8 mouse cellular contexts compared by ENCODE assay signal in the genomic region with DNA sequence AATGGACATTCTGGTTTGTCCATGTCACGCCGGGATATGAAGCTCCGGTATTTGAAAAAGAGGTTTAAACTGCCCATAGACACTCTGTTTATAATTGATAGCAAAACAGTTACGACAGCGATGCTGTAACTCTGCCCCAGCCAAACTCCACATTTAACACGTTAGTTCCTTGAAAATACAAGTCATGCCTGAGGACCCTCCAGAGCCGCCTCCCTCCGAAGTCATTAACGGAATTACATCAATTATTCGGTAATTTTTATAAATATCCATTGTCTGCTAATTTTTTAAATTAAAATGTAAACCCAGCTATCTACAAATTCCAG. TPM values are rescaled to one million over a fixed set of nuclear protein-coding genes. Genes with fewer than 3 reads are reported as not detected.
DNase-seq lines count a peak whose midpoint lies in the region; ATAC-seq and TF ChIP-seq lines count a peak whose summit lies in the region.

No protein-coding gene starts in this region.

- no peak; the same call in 1 of the 2 replicates for ATAC-seq in forebrain, embryonic 14.5 days
- ATAC-seq in megakaryocyte progenitor cell, adult 5-6 weeks (replicated peaks; ENCODE audit: poor library complexity) = peak; percentile 18; the same call in 1 of the 2 replicates

- H3K9me3 ChIP-seq in forebrain, embryonic 14.5 days (replicated peaks; ENCODE audit: control insufficient read depth, low read length) = no peaks in the 10 kb centered on the region

- H3K4me1 ChIP-seq in forebrain, embryonic 14.5 days (ENCODE audit: control insufficient read depth, insufficient read depth, low read length) = peaks cover 12% of the 10 kb centered on the region
- peaks cover 21% of the 10 kb centered on the region for H3K4me1 ChIP-seq in kidney, adult 2 months (ENCODE audit: control insufficient read depth, insufficient read depth, low read length)

- H3K27me3 ChIP-seq in forebrain, embryonic 14.5 days (replicated peaks; ENCODE audit: control insufficient read depth, insufficient read depth, low read length) = no peaks in the 10 kb centered on the region
- H3K27me3 ChIP-seq in kidney, adult 2 months (replicated peaks; ENCODE audit: control insufficient read depth, insufficient read depth, low read length) = no peaks in the 10 kb centered on the region

- peak overlapping the region; percentile 23; the same call in 1 of the 2 replicates for H3K27ac ChIP-seq in forebrain, embryonic 14.5 days (ENCODE audit: low read depth, low read length)
- H3K27ac ChIP-seq in kidney, adult 2 months (ENCODE audit: insufficient read depth, low read depth, low read length) = no peak overlapping the region

- no peaks in the 10 kb centered on the region for H3K36me3 ChIP-seq in forebrain, embryonic 14.5 days (ENCODE audit: control insufficient read depth, insufficient read depth, low read length)
- H3K36me3 ChIP-seq in kidney, adult 2 months (ENCODE audit: control insufficient read depth, insufficient read depth, low read length) = no peaks in the 10 kb centered on the region

- peak overlapping the region; percentile 70 for H3K4me2 ChIP-seq in forebrain, embryonic 14.5 days (ENCODE audit: low read length)

- H3K9ac ChIP-seq in forebrain, embryonic 14.5 days (ENCODE audit: low read length) = peak overlapping the region; percentile 90

- under 1% methylated on average over 10 of the region's 10 CpGs for WGBS in forebrain, embryonic 14.5 days
- WGBS in kidney, adult 2 months = under 1% methylated on average over 10 of the region's 10 CpGs

- no peak for TF ChIP-seq CTCF in kidney, adult 2 months (conservative IDR thresholded peaks at IDR 0.05; ENCODE audit: insufficient read depth, insufficient read length, low read depth, low read length)

- H3K4me3 ChIP-seq in forebrain, embryonic 14.5 days (ENCODE audit: low read depth, low read length) = peak overlapping the region; percentile 78
- peak overlapping the region; percentile 50 for H3K4me3 ChIP-seq in kidney, adult 2 months (ENCODE audit: insufficient read depth, low read depth, low read length)

- peak; percentile 29 for DNase-seq in adrenal gland, postnatal 10 days
- no peak for DNase-seq in adrenal gland, adult 8-10 months
- DNase-seq in Muller cell, postnatal 12 days (ENCODE audit: inconsistent ontology term) = peak; percentile 51
- DNase-seq in forebrain, embryonic 14.5 days (ENCODE audit: low spot score) = peak; percentile 66
- peak; percentile 63 for DNase-seq in kidney, adult 2 months
- DNase-seq in urinary bladder, postnatal 4 days (ENCODE audit: low spot score in 2 of 2) = no peak
- no peak for DNase-seq in frontal cortex, postnatal 25 days (ENCODE audit: low spot score in 2 of 2)

- no peak for TF ChIP-seq POLR2A in kidney, adult 2 months (IDR thresholded peaks at IDR 0.05; ENCODE audit: low read depth, low read length)

RNA-seq across cellular contexts. Expression of a gene that starts 0.6 kb away (rescaled TPM):
- 10 to 100 TPM; 77.7 to 98.2 TPM for total RNA-seq in adrenal gland, postnatal 10 days (2021)
- total RNA-seq in adrenal gland, adult 8-10 months (2022) = 10 to 100 TPM; 65.0 to 85.5 (median 81.2) TPM
- polyA plus RNA-seq in forebrain, embryonic 14.5 days (2014; fragmentation: Nextera tagmentation; extraction: Ambion mirVana) = 61.6 and 69.2 TPM in 2 replicates
- polyA plus RNA-seq in kidney, adult 2 months (2012; rRNA removed) = 28.0 and 28.6 TPM in 2 replicates
- total RNA-seq in megakaryocyte progenitor cell, adult 5-6 weeks (2015) = 45.5 and 55.2 TPM in 2 replicates
- total RNA-seq in megakaryocyte progenitor cell, adult 5-6 weeks (2017) = 17.7 and 21.6 TPM in 2 replicates

Comparison
In these comparisons a context has a peak if more than half of its experiments do, and no peak if none do; other contexts are left out.
1. DNase-seq: peak in adrenal gland, postnatal 10 days (single experiment), Muller cell, postnatal 12 days (single experiment), forebrain, embryonic 14.5 days (single experiment) and kidney, adult 2 months (single experiment); none in adrenal gland, adult 8-10 months (single experiment), urinary bladder, postnatal 4 days (0 of 2) and frontal cortex, postnatal 25 days (0 of 2).